Mouse (Mus musculus) forebrain, postnatal 0 days (tissue): ENCODE data around the gene Ide. TPM values are rescaled to one million over a fixed set of nuclear protein-coding genes. Genes with fewer than 3 reads are reported as not detected.

Experiments
- ATAC-seq: fragments of 200-750 bp; cut with Nextera tagmentation; 2 replicates; pipeline ENCODE4 v1.8.0; 2017; ENCODE audit warnings: mild to moderate bottlenecking, moderate library complexity
- DNase-seq: peaks from one replicate; pipeline ENCODE4 v3.0.0-alpha.2; 2015
- H3K27ac ChIP-seq: fragments of 300-500 bp; sonication (generic); 2 replicates; pipeline ENCODE4 v1.5.1; 2014; ENCODE audit warnings: low read depth, mild to moderate bottlenecking, antibody characterized with exemption, low read length, moderate library complexity, mixed read lengths
- H3K27me3 ChIP-seq: fragments of 300-500 bp; sonication (generic); 2 replicates; pipeline ENCODE4 v1.6.1; 2014; ENCODE audit warnings: mild to moderate bottlenecking, low read length, mixed read lengths; ENCODE audit not compliant: insufficient read depth
- H3K36me3 ChIP-seq: fragments of 300-500 bp; sonication (generic); 2 replicates; pipeline ENCODE4 v1.6.1; 2014; ENCODE audit warnings: mild to moderate bottlenecking, moderate library complexity; ENCODE audit not compliant: insufficient read depth
- H3K4me1 ChIP-seq: fragments of 300-500 bp; sonication (generic); 2 replicates; pipeline ENCODE4 v1.6.1; 2014; ENCODE audit warnings: antibody characterized with exemption; ENCODE audit not compliant: insufficient read depth
- H3K4me2 ChIP-seq: fragments of 300-500 bp; sonication (generic); 2 replicates; pipeline ENCODE4 v1.6.1; 2014; ENCODE audit warnings: low read depth, mild to moderate bottlenecking, moderate library complexity
- H3K4me3 ChIP-seq: fragments of 300-500 bp; sonication (generic); 2 replicates; pipeline ENCODE4 v1.5.1; 2014; ENCODE audit warnings: low read depth, low read length, mixed read lengths
- H3K9ac ChIP-seq: fragments of 300-500 bp; sonication (generic); 2 replicates; pipeline ENCODE4 v1.6.1; 2014; ENCODE audit warnings: mild to moderate bottlenecking
- H3K9me3 ChIP-seq: fragments of 300-500 bp; sonication (generic); 2 replicates; pipeline ENCODE4 v1.6.1; 2016; ENCODE audit warnings: low read length
- CTCF ChIP-seq: sonication (generic); IDR thresholded peaks from 2 replicates; pipeline ENCODE4 v1.5.1; 2016; ENCODE audit warnings: antibody characterized with exemption, control low read depth, low read depth
- WGBS: fragments of 180-500 bp; shearing (Covaris S2); extraction: QIAGEN DNeasy Blood & Tissue Kit; methylation state at CpG from one replicate; pipeline ENCODE4 v1.1.7; 2014; 5-methylcytosine and 5-hydroxymethylcytosine counted together
- polyA plus RNA-seq: library from polyadenylated mRNA; unstranded; fragments of >200 nt; fragmentation: Nextera tagmentation; extraction: Ambion mirVana; gene quantifications from 2 replicates; pipeline ENCODE4 v1.2.1, GENCODE M21; 2015
- total RNA-seq: library from RNA; depleted of rRNA; stranded (reverse); fragments of >200 nt; gene quantifications from 2 replicates; pipeline ENCODE4 v1.2.3, GENCODE M21; 2014

Ide gene
- total and polyA plus RNA-seq, 2 experiments from 2014 or later: 25.7 to 31.1 TPM

- WGBS: 50% methylated on average over 9 of the region's 9 CpGs
- no peak overlapping the region for H3K27ac ChIP-seq
- H3K9ac ChIP-seq: no peak overlapping the region
- peaks cover 23% of the 10 kb centered on the region for H3K36me3 ChIP-seq
- H3K27me3 ChIP-seq: no peaks in the 10 kb centered on the region
- no peak overlapping the region for H3K4me3 ChIP-seq
- H3K9me3 ChIP-seq: no peaks in the 10 kb centered on the region
- DNase-seq (peak; percentile 7), ATAC-seq (no peak)
- no peaks in the 10 kb centered on the region for H3K4me1 ChIP-seq
- TF ChIP-seq CTCF: no peak
- no peak overlapping the region for H3K4me2 ChIP-seq
Measured at GRCm38 (mm10) chr19:37315091-37315490, 22.6 kb downstream of the Ide start.

GRCm38 (mm10) chr19:37311426-37311825 lies 26.2 kb downstream of the Ide start:
- H3K9me3 ChIP-seq: no peaks in the 10 kb centered on the region

GRCm38 (mm10) chr19:37310133-37310532 lies 27.5 kb downstream of the Ide start:
- WGBS: 80% methylated on average over 4 of the region's 4 CpGs
- no peaks in the 10 kb centered on the region for H3K27me3 ChIP-seq
- ATAC-seq: no peak
- DNase-seq: peak; percentile 3
- H3K4me1 ChIP-seq: no peaks in the 10 kb centered on the region
- no peaks in the 10 kb centered on the region for H3K9me3 ChIP-seq
- H3K4me3 ChIP-seq: no peak overlapping the region
- peaks cover 20% of the 10 kb centered on the region for H3K36me3 ChIP-seq
- peak; percentile 35; the same call in 1 of the 2 replicates for TF ChIP-seq CTCF
- H3K9ac ChIP-seq: no peak overlapping the region
- no peak overlapping the region for H3K4me2 ChIP-seq
- no peak overlapping the region for H3K27ac ChIP-seq

More at GRCm38 (mm10) chr19:37311426-37311825, 26.2 kb downstream of the Ide start:
- ATAC-seq: no peak
- TF ChIP-seq CTCF: no peak
- no peak overlapping the region for H3K27ac ChIP-seq
- H3K4me1 ChIP-seq: no peaks in the 10 kb centered on the region
- no peak overlapping the region for H3K4me3 ChIP-seq
- WGBS: 91% methylated on average over 6 of the region's 6 CpGs
- H3K9ac ChIP-seq: no peak overlapping the region
- no peak overlapping the region for H3K4me2 ChIP-seq
- DNase-seq: no peak
- peaks cover 19% of the 10 kb centered on the region for H3K36me3 ChIP-seq
- no peaks in the 10 kb centered on the region for H3K27me3 ChIP-seq

GRCm38 (mm10) chr19:37308941-37309340 lies 28.7 kb downstream of the Ide start:
- no peaks in the 10 kb centered on the region for H3K9me3 ChIP-seq
- peaks cover 22% of the 10 kb centered on the region for H3K36me3 ChIP-seq
- no peak overlapping the region for H3K9ac ChIP-seq
- no peak overlapping the region for H3K4me2 ChIP-seq
- no peak for TF ChIP-seq CTCF
- H3K27ac ChIP-seq: no peak overlapping the region
- DNase-seq (no peak), ATAC-seq (no peak)
- WGBS: 87% methylated on average over 7 of the region's 7 CpGs
- H3K4me3 ChIP-seq: no peak overlapping the region
- no peaks in the 10 kb centered on the region for H3K4me1 ChIP-seq
- H3K27me3 ChIP-seq: no peaks in the 10 kb centered on the region

- peaks cover 17% of the 10 kb centered on the region for H3K36me3 ChIP-seq
- DNase-seq (no peak), ATAC-seq (no peak)
- no peak overlapping the region for H3K27ac ChIP-seq
- no peak overlapping the region for H3K9ac ChIP-seq
- H3K4me2 ChIP-seq: no peak overlapping the region
- H3K27me3 ChIP-seq: no peaks in the 10 kb centered on the region
- no peak overlapping the region for H3K4me3 ChIP-seq
- no peaks in the 10 kb centered on the region for H3K9me3 ChIP-seq
- H3K4me1 ChIP-seq: no peaks in the 10 kb centered on the region
- 85% methylated on average over 6 of the region's 6 CpGs for WGBS
- TF ChIP-seq CTCF: no peak
Measured at GRCm38 (mm10) chr19:37307826-37308545, 29.7 kb downstream of the Ide start.

GRCm38 (mm10) chr19:37306176-37306575 lies 31.5 kb downstream of the Ide start:
- DNase-seq (no peak), ATAC-seq (no peak)
- WGBS: 94% methylated on average over 3 of the region's 3 CpGs
- TF ChIP-seq CTCF: no peak
- peaks cover 5% of the 10 kb centered on the region; the same call in 1 of the 2 replicates for H3K36me3 ChIP-seq
- H3K27ac ChIP-seq: no peak overlapping the region
- H3K4me2 ChIP-seq: no peak overlapping the region
- no peaks in the 10 kb centered on the region for H3K4me1 ChIP-seq
- H3K4me3 ChIP-seq: no peak overlapping the region
- no peaks in the 10 kb centered on the region for H3K27me3 ChIP-seq
- no peaks in the 10 kb centered on the region for H3K9me3 ChIP-seq
- H3K9ac ChIP-seq: no peak overlapping the region

- TF ChIP-seq CTCF: no peak
- 91% methylated on average over 5 of the region's 5 CpGs for WGBS
- H3K9me3 ChIP-seq: no peaks in the 10 kb centered on the region
Measured at GRCm38 (mm10) chr19:37304866-37305265, 32.8 kb downstream of the Ide start.

More at GRCm38 (mm10) chr19:37304866-37305265, 32.8 kb downstream of the Ide start:
- ATAC-seq (no peak), DNase-seq (no peak)
- Histone ChIP-seq H3K27me3 (no peaks in the 10 kb centered on the region), H3K27ac (no peak overlapping the region), H3K9ac (no peak overlapping the region), H3K4me3 (no peak overlapping the region), H3K4me2 (no peak overlapping the region), H3K4me1 (no peaks in the 10 kb centered on the region), H3K36me3 (peaks cover 5% of the 10 kb centered on the region; the same call in 1 of the 2 replicates)
